Mouse (Mus musculus) gastrocnemius, postnatal 14 days (tissue): ENCODE data around the gene Wsb2. TPM values are rescaled to one million over a fixed set of nuclear protein-coding genes. Genes with fewer than 3 reads are reported as not detected.
"Not testable (repeated sequence)": the region's sequence is repeated elsewhere in the genome, so short reads cannot be mapped to it uniquely, and the experiment has no call there.

Experiments used
- DNase-seq: peaks from one replicate; pipeline ENCODE4 v3.0.0; 2021; ENCODE audit warnings: mixed read lengths
- intact Hi-C: fragments of 180-260 bp; cut with DNase I; formaldehyde crosslinking; loops from one replicate; pipeline ENCODE4 v1.15.1; 2025; ENCODE audit warnings: low total_unique reads
- total RNA-seq, 2 experiments: library from RNA; stranded (reverse); gene quantifications; 2 replicates each; pipeline ENCODE4 v1.2.3; 2021

Gene Wsb2
- total RNA-seq, 2 experiments from 2014 or later = 70.6 to 76.4 TPM

DNA sequence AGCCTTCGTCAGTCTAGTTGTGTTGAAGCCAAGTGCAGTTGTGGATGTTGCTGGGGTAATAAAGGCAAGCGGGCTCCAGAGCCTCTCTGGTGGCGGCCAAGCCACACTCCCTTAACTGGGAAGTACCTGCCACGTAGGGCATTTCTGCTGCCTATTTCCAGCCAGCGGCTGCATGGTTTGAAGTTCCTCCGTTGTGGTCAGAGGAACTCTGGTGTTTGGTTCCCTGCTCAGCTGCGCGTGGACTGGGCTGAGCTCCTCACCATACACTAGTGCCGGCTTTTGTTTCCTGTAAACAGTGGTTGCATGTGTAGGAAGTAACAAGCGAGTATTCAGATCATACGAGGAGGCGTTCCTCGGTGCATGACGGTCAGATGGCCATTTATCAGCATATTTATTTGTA is 20.6 kb downstream of the Wsb2 start:
- DNase-seq, intact Hi-C loops: not testable (repeated sequence)

DNA sequence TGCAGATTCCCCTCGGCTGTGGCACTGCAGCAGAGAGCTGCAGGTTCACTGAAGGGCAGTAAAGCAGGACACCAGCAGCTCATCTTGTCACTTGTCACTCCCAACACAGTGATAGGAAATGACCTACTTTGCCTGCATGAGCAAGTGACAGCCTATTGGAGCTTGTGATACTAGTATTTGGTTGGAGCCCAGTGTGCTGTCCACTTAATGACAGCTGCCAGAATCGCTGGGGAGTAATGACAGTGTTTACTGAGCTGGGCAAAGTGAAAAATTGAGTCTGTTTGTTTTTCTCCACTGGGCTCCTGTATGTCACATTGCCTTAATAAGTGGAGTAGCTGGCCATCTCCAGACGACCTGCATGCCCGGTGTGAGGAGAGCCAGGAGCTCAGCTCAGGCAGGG is 23.1 kb downstream of the Wsb2 start:
- intact Hi-C loops = no loop called here
- DNase-seq = no peak

DNA sequence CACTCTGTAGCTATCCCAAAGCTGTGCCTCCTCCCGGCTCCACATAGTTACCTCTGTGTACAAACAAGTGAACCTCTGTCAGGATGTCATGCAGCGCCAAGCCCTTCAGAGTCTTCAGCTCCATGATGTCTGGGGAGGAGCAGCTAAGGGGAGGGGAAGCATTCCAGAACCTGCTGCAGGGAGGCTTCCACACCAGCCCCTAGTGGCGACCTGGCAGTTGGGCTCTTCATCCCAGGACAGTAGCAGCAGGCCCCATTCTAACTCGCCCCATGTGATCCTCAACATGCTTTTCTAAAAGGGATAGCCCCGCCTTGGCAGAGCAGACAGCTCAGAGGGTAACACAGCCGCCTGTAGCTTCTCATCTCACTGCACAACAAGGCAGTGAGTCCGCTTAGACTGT is 24.7 kb downstream of the Wsb2 start:
- intact Hi-C loops = no loop called here
- no peak for DNase-seq

DNA sequence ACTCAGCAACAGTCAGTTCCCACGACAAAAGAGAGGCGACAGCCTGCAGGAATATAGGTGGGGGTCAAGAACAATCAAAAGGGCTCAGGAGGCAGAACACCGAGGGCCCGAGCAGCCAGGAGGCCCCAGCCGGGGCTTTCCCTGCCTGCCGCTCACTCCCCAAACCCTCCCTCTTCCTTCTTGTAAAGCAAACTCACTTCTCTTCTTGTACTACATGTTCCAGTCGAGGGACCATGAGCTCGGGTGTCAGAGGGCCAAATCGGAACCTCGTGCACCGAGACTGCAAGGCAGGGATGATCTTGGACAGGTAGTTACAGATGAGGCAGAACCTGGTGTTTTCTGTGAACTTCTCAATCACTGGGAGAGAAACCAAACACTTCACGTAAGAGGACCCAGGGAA is 26.1 kb downstream of the Wsb2 start:
- intact Hi-C loops = no loop called here
- DNase-seq = no peak

DNA sequence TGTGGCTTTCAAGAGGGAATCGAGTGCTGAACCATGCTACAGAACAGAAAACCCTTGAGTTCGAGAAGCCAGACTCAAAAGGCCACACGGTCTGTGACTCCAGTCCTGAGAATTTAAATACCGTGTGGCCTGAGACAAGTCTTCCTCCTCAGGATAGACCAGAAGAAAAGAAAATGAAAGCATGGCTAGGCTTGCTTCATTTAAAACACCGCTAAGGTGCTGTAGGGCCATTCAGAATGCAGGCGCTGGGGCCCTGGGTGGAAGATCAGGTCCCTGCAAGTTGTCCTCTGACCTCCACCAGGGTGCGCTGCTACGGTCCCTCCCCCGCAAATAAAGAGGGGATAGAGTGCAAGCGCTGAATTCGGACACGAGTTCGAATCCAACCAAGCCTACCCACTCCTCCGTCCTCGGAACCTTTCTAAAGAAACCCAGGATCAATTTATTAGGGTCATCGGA is 31.2 kb downstream of the Wsb2 start:
- peak; percentile 49 for DNase-seq
- intact Hi-C loops = no loop called here

DNA sequence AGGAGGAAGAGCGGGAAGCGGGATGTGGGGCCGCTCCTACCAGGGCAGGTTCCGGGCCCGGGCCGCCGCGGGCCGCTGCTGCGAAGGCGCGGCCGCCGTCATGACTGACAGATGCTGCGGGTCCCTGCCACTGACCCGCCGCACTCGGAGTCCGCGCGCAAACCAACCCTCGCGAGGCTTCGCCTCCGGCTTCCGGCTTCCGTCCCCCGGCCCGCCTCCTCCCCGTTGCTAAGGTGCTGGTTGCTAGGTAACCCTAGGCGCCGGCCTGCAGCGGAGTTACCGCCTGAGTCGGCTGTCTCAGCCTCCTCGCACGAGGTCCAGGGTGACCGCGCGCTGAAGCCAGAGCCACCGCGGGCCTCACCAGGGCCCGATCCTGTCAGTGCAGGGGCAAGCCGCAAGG is 31.8 kb downstream of the Wsb2 start, which contains the start of gene Rfc5:
Gene Rfc5 (minus strand): TSS at position 171 of the 400 bp plus-strand sequence.
- intact Hi-C loops = no loop called here
- DNase-seq = peak; percentile 98

DNA sequence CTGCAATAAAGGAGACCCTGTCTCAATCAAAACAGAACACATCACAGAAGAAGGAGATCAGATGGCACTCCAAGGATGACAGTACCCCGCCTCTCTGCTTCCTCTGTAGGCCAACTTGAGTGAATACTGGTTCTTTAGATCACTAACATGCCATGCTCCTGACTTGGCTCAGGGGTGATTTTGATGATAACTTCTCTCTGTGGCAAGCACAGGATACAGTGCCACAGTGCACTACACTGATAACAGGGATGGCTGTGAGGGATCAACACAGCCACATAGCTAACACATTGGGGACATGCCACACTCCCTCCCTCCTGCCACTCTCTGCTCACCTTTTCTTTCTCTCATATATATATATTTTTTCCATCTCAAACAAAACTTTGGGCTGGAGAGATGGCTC is 33.8 kb downstream of the Wsb2 start:
- no peak for DNase-seq
- intact Hi-C loops = no loop called here

DNA sequence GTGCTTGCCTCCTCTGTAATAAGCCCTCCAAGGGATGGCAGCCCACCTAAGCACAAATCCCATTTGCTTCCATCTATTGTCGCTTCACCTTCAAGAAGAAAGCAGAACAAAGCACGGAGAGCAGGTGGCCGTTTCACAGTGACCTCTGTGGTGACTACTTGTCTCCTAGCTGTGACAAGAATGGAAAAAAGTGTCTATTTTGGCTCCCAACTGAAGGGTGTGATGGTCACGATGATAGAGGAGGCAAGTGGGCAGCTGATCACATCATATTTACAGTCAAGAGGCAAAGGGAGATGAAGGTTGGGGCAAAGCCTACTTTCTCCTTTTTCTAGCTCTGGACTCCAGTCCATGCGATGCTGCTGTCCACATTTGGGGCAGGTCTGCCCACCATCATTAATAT is 38.7 kb downstream of the Wsb2 start:
- DNase-seq = no peak
- intact Hi-C loops = no loop called here

DNA sequence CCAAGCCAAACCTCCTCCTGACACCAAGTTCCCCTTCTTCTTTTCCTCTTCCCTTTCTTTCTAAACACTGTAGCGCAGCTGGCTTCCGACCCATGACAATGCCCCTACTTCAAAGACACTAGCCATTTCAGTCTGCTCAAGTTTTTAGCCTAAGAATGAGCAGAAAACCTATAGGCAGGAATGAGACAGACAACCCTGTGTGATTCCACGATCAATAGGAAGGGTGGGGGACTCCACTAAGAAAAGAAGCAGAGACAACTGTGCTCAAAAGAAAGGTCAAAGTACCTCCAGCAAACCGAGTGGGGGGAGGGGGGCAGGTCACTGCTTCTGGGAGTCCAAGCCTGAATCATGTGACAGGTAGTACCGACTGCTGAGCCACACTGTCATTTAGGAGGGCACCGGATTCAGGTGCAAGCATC is 39.5 kb downstream of the Wsb2 start:
- intact Hi-C loops = no loop called here
- DNase-seq = no peak

DNA sequence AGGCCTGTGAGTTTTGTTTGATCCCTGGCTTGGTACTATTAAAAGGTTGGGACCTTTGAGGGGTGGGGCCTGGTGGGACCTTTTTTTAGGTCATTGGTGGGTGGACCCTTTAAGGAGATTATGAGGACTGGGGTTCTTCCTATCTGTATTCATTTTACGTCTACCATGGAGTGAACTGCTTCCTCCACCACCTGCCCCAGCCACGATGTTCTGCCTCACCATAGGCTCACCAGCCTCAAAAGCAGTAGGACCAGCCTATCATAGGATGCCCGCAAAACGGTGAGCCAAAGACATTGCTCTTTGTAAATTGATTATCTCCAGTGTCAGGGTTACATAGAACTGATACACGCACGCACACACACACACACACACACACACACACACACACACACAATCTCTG is 40.3 kb downstream of the Wsb2 start:
- intact Hi-C loops = no loop called here
- DNase-seq = no peak

DNA sequence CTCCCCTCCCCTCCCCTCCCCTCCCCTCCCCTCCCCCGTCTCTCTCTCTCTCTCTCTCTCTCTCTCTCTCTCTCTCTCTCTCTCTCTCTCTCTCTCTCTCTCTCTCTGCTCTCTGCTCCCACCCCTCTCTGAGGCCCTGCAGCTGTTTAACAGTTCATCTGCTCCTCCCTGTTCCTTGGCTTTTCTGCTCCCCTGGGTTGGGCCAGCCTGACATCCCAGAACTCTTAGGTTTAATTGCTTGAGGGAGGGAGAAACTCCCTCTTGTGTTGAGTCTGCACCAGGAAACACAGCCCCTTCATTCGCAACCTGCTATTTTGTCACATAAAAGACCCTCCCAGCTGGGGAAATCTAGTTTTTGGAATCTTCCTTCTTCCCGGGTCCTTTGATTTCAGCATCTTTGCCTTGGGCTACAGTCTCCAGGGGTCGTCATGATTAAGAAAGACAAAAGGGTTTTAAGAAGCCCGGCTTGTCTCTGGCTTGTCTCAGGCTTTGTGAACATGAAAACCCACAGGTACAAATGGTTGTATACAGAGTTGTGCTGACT is 41.0 kb downstream of the Wsb2 start:
- intact Hi-C loops = no loop called here
- DNase-seq = peak; percentile 34

DNA sequence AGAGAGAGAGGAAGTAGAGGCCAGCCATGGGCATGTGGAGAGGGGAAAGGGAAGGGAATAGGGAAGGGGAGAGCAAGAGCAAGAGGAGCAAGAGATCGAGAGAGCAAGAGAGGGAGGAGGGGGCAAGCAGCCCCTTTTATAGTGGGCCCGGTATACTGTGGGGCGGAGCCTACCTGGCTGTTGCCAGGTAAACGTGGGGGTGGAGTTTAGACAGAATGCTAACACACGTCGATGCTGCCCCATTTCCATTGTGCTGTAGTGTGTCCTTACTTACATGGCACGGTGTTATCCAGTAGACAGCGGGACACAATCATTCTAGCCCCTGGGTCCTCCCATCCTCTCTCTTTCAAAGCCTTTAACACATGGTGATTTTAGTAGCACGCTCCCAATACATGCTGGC is 42.2 kb downstream of the Wsb2 start:
- no peak for DNase-seq
- intact Hi-C loops = no loop called here

DNA sequence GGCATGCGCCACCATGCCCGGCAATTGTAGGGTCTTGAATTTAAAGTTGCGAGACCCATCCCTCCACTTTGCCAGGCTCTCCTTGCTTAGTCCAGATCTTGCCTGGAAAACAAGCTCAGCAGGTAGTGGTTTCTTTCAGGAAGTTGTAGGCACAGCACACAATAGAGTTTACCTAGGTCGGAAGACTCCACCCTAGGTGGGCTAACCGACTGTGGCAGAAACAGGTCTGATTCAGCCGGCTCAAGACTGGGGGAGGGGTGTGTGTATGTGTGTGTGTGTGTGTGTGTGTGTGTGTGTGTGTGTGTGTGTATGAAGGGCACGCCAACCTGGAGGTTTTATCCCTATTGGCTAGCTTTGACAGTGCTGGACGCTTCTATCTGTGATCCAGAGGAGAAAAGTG is 46.5 kb downstream of the Wsb2 start:
- intact Hi-C loops = no loop called here
- no peak for DNase-seq

DNA sequence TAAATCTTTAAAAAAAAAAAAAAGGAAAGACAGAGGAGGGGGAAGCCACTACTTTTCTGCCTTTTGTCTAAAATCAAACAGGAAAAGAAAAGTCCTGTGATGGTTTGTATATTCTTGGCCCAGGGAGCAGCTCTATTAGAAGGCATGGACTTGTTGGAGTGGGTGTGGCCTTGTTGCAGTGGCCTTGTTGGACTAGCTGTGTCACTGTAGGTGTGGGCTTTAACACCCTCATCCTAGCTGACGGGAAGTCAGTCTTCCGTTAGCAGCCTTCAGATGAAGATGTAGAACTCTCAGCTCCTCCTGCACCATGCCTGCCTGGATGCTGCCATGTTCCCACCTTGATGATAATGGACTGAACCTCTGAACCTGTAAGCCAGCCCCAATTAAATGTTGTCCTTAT is 47.6 kb downstream of the Wsb2 start:
- intact Hi-C loops = not testable (repeated sequence)

DNA sequence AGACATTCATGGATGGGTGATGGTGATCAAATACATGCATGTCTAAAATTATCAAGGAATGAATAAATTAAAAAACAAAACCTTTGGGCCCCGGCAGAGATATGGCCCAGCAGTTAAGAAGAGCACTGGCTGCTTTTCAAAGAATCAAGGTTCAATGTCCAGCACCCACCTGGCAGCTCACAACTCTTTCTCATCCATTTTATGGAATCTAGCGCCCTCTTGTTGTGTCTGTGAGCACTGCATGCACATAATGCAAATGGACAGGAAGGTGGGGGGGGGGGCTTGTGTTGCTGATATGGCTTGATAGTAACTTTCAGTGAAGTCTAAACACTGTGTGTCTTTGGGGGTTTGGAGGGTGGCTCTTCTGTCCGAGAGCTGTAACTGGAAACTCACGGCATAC is 51.1 kb downstream of the Wsb2 start:
- DNase-seq = no peak

More for the DNA sequence above, 47.6 kb downstream of the Wsb2 start:
- not testable (repeated sequence) for DNase-seq

DNA sequence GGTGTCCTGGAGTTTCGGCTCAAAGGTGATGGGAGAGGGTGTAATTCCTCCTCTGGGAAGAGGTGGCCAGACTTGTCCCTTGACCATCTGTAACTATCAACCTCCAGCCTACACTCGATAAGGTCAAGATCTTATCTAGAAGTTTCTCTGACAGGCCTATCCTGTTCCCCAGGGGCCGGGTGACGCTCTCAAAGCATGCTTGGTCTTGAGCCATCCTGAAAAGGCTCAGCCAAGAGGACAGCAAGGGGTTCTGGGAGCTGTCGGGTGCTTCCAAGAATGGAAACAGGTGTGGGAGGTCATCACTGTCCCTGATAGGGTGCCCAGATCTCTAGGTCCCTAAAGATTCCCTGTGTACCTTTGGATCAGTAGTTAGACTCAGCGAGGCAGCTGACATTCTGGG is 52.3 kb downstream of the Wsb2 start:
- intact Hi-C loops = no loop called here
- no peak for DNase-seq

More for the DNA sequence above, 51.1 kb downstream of the Wsb2 start:
- intact Hi-C loops = no loop called here

DNA sequence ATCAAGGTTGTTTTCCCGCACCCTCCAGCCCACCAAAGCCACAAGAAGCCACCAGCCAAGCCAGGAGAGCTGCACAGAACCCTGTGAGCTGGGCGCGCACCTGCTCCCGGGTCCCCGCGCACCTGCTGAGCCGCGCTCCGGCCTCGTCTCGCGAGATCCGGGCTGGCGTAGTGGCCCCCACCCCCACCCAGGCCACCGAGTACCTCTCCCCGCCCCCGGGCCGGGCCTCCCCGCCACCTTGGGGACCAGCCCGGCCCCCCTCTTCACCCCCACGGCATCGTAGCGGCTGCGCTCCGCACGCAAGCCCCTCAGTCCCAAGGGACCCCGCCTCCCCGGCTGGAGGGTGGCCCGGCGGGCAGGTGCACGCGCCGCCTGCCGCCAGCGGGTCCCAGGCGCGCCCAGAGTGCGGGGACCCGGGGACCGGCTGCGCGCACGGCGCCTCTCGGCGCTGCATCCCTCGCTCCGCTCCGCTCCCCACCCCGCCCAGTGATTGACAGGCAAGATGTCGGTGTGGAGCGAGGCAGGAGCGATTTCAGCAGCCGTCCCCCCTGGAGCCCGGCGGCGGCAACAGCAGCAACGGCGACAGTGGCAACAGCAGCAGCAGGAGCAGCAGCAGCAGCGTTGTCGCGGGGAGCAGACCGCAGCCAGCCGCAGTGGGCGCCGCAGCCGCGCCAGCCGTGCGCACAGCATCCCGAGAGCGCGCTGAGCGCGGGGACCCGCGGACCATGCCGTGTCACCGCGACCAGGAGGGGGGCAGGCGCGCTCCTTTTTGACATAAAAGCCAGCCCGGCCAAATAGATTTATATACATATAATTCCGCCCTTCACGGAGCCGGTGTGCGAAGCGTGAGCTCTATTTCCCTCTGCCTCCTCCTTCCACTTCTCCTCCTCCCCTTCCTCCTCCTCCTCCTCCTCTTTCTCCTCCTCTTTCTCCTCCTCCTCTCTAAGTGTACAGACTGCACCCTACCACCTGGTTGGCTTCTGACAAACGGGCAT is 56.7 kb downstream of the Wsb2 start, which contains the start of gene Ksr2:
Gene Ksr2 (plus strand): TSS at position 494 of the 995 bp plus-strand sequence.
- intact Hi-C loops = no loop called here
- DNase-seq = peak; percentile 5

DNA sequence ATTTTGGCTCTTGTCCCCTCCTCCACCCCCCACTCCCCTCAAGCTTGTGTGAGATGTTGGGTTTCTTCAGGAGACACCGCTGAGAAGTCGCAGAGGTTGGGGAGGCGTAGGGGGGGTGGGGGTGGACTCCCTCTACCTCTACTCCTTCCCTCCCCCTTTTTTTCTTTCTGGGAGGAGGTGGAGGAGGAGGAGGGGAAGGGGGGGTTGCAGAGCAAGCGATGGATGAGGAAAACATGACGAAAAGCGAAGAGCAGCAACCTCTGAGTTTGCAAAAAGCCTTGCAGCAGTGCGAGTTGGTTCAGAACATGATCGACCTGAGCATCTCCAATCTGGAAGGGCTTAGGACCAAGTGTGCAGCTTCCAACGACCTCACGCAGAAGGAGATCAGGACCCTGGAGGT is 57.5 kb downstream of the Wsb2 start:
- intact Hi-C loops = no loop called here
- no peak for DNase-seq

DNA sequence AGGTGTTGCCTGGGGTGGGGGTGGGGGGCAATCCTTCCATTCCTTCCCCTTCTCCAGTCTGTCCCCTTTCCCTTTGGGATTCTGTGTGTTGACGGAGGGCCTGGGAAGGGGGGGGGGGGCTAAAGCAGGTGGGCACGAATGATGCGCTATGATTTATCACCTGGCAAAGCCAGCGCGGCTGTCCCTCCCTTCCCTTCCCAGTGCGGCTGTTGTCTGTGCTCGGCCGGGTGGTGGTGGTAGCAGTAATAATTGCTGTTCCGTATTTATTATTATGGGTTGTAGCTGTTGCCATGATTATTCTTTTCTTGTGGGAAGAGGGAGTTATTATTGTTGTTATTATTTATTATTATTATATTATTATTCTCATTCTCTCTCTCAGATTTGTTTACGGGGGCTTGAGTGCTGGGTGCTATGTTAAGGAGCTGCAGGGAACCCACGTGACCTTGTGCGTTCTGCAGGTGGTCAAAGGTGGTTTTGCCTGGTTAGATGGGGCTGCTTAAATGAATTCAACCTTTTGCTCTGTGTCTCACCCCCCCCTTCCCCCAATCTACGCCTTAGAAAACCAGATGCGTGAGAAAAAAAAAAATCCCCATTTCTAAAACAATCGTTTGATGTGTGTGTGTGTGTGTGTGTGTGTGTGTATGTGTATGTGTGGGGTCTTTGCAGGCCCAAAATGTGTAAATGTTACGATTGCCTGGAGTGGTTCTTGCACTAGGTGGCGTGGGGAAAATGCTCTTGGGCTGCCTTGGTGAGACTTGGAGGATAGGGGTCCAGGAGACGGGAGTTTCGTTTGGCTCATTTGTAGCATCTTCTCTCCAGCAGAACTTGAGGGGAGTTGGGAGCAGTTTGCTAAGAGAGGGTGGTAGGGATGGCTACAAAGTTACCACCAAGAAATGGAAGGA is 58.2 kb downstream of the Wsb2 start:
- intact Hi-C loops = no loop called here
- DNase-seq = no peak

DNA sequence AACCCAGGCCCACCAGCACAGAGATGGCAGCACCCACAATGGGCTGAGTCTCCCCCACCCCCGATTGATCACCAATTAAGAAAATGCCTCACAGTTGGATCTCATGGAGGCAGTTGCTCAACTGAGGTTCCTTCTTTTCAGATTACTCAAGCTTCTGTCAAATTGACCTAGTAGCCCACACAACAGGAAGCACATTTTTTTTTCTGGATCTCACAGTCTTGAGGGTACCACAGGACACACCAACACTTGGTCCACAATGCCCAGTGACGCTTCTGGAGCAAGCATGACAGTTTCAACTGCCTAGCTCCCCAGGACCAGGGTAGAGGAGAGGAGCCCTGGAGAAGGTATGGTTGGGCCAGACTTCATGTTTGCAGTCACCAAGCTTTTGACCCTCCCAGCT is 60.3 kb downstream of the Wsb2 start:
- intact Hi-C loops = no loop called here
- no peak for DNase-seq
